Mouse (Mus musculus) small intestine, adult 2 months (tissue): Measurements from ENCODE around the gene Il10rb.

Source experiments
- CTCF ChIP-seq: fragments of 200-500 bp; IDR thresholded peaks from 2 replicates; pipeline ENCODE4 v1.5.1; 2012; ENCODE audit warnings: low read depth, mild to moderate bottlenecking, control low read depth, inconsistent platforms, low read length, moderate library complexity, mixed read lengths; ENCODE audit not compliant: insufficient replicate concordance, insufficient read length; ENCODE audit errors: extremely low read depth
- POLR2A ChIP-seq: fragments of 200-500 bp; IDR thresholded peaks from 2 replicates; pipeline ENCODE4 v1.6.1; 2012; ENCODE audit warnings: low read depth, mild to moderate bottlenecking, control low read depth, inconsistent platforms, low read length, moderate library complexity

- TF ChIP-seq POLR2A (no peak), CTCF (no peak)
These were observed 58.0 kb downstream of the Il10rb start for GRCm38 (mm10) chr16:91463836-91464400.
